8 mouse cellular contexts compared by ENCODE assay signal in the genomic region with DNA sequence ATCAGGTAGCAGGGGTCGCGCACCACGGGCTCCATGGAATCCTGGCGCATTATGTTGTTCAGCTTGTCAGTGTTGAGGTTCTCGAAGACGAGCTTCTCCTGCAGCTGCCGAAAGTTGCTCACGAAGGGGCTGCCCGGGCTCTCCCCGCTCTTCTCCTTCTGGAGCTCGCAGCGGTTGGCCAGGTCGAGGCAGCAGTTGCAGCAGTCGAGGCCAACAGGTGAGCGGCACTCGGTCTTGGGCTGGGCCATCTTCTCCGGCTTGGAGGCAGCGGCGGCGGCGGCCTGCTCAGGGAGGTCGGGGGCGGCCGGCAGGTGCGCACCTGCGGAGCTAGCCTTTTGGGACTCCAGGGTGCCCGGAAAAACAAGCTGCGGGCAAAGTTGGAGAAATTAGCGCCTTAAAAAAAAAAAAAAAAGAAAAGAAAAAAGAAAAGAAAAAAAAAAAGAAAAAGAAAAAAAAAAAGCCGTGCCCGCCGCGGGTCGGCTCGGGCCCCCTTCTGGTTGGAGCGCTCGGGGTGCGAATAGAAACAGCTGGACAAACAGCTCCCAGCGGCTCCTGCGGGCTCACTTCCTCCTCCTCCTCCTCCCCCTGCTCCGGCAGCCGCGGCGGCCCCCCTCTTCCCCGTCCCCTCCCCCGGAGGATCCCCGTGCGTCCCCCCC. TPM values are rescaled to one million over a fixed set of nuclear protein-coding genes. Genes with fewer than 3 reads are reported as not detected.
DNase-seq lines count a peak whose midpoint lies in the region; ATAC-seq and TF ChIP-seq lines count a peak whose summit lies in the region.

No protein-coding gene starts in this region.

- H3K9ac ChIP-seq in embryonic facial prominence, embryonic 14.5 days (ENCODE audit: low read depth, low read length) = peak overlapping the region; percentile 37; the same call in 1 of the 2 replicates
- H3K9ac ChIP-seq in intestine, embryonic 16.5 days (ENCODE audit: low read depth, low read length) = peak overlapping the region; percentile 60
- no peak overlapping the region for H3K9ac ChIP-seq in lung, embryonic 15.5 days

- H3K27me3 ChIP-seq in embryonic facial prominence, embryonic 14.5 days (replicated peaks; ENCODE audit: control insufficient read depth, insufficient read depth, low read length) = peaks cover 53% of the 10 kb centered on the region
- H3K27me3 ChIP-seq in intestine, embryonic 16.5 days (replicated peaks; ENCODE audit: control insufficient read depth, insufficient read depth, low read length) = peaks cover 23% of the 10 kb centered on the region
- peaks cover 23% of the 10 kb centered on the region for H3K27me3 ChIP-seq in lung, embryonic 15.5 days
- H3K27me3 ChIP-seq in spleen, adult 2 months (ENCODE audit: control insufficient read depth, insufficient read depth, low read length) = peaks cover 3% of the 10 kb centered on the region; the same call in 1 of the 2 replicates

- no peaks in the 10 kb centered on the region for H3K36me3 ChIP-seq in embryonic facial prominence, embryonic 14.5 days (ENCODE audit: control insufficient read depth, insufficient read depth, low read length)
- no peaks in the 10 kb centered on the region for H3K36me3 ChIP-seq in intestine, embryonic 16.5 days (ENCODE audit: control insufficient read depth, insufficient read depth, low read length)
- H3K36me3 ChIP-seq in lung, embryonic 15.5 days = no peaks in the 10 kb centered on the region
- no peaks in the 10 kb centered on the region for H3K36me3 ChIP-seq in spleen, adult 2 months (ENCODE audit: control insufficient read depth, insufficient read depth, low read length)

- peak; percentile 15 for DNase-seq in ovary, postnatal 36 days (ENCODE audit: low spot score)
- no peak for DNase-seq in ovary, postnatal 14 days (ENCODE audit: low spot score)
- no peak for DNase-seq in embryonic facial prominence, embryonic 14.5 days (ENCODE audit: low spot score)
- peak in 1 of 2 experiments; percentile 23 for DNase-seq in spleen, adult 2 months (ENCODE audit: low read depth in 1 of 2, low spot score in 2 of 2)
- DNase-seq in layer of hippocampus, postnatal 36 days = no peak
- no peak for DNase-seq in adipocyte (ENCODE audit: low spot score)

- WGBS in embryonic facial prominence, embryonic 14.5 days = 18% methylated on average over 36 of the region's 48 CpGs
- WGBS in intestine, embryonic 16.5 days = 22% methylated on average over 44 of the region's 48 CpGs
- WGBS in lung, embryonic 15.5 days = 16% methylated on average over 31 of the region's 48 CpGs
- 36% methylated on average over 38 of the region's 48 CpGs for WGBS in spleen, adult 2 months

- TF ChIP-seq CTCF in spleen, adult 2 months (IDR thresholded peaks at IDR 0.05; ENCODE audit: extremely low read depth, insufficient read depth, insufficient read length, insufficient replicate concordance) = no peak

- 0 out of 2 replicates have a peak, but pooled peaks cover 3% of the 10 kb centered on the region for H3K9me3 ChIP-seq in embryonic facial prominence, embryonic 14.5 days (ENCODE audit: control insufficient read depth, low read length)
- H3K9me3 ChIP-seq in intestine, embryonic 16.5 days (ENCODE audit: control insufficient read depth, low read length) = no peaks in the 10 kb centered on the region
- no peaks in the 10 kb centered on the region for H3K9me3 ChIP-seq in lung, embryonic 15.5 days

- H3K4me2 ChIP-seq in embryonic facial prominence, embryonic 14.5 days (ENCODE audit: low read depth, low read length) = peak overlapping the region; percentile 74
- peak overlapping the region; percentile 86 for H3K4me2 ChIP-seq in intestine, embryonic 16.5 days (ENCODE audit: low read depth, low read length)
- H3K4me2 ChIP-seq in lung, embryonic 15.5 days = peak overlapping the region; percentile 85

- ATAC-seq in embryonic facial prominence, embryonic 14.5 days (ENCODE audit: low read depth) = peak; percentile 35; the same call in 1 of the 2 replicates
- peak; percentile 58 for ATAC-seq in intestine, embryonic 16.5 days
- peak; percentile 7; the same call in 1 of the 2 replicates for ATAC-seq in lung, embryonic 15.5 days (ENCODE audit: borderline replicate concordance, extremely low read depth, low FRiP score, low TSS enrichment)

- no peak overlapping the region for H3K27ac ChIP-seq in embryonic facial prominence, embryonic 14.5 days (replicated peaks; ENCODE audit: low read depth, low read length)
- H3K27ac ChIP-seq in intestine, embryonic 16.5 days (ENCODE audit: low read length) = no peak overlapping the region
- H3K27ac ChIP-seq in lung, embryonic 15.5 days = no peak overlapping the region
- H3K27ac ChIP-seq in spleen, adult 2 months (ENCODE audit: insufficient read depth, low read length) = no peak overlapping the region

- no peak for TF ChIP-seq POLR2A in spleen, adult 2 months (IDR thresholded peaks at IDR 0.05; ENCODE audit: low read depth, low read length)

- H3K4me3 ChIP-seq in embryonic facial prominence, embryonic 14.5 days (ENCODE audit: low read depth, low read length) = peak overlapping the region; percentile 49
- peak overlapping the region; percentile 55 for H3K4me3 ChIP-seq in intestine, embryonic 16.5 days (ENCODE audit: low read length)
- peak overlapping the region; percentile 53 for H3K4me3 ChIP-seq in lung, embryonic 15.5 days
- H3K4me3 ChIP-seq in spleen, adult 2 months (ENCODE audit: extremely low read depth, insufficient read depth, insufficient read length) = peak overlapping the region; percentile 55

- no peaks in the 10 kb centered on the region for H3K4me1 ChIP-seq in embryonic facial prominence, embryonic 14.5 days (ENCODE audit: control insufficient read depth, insufficient read depth, low read length)
- H3K4me1 ChIP-seq in intestine, embryonic 16.5 days (ENCODE audit: control insufficient read depth, insufficient read depth, low read length) = 0 out of 2 replicates have a peak, but pooled peaks cover 4% of the 10 kb centered on the region
- 0 out of 2 replicates have a peak, but pooled peaks cover 4% of the 10 kb centered on the region for H3K4me1 ChIP-seq in lung, embryonic 15.5 days
- no peaks in the 10 kb centered on the region; the same call in 1 of the 2 replicates for H3K4me1 ChIP-seq in spleen, adult 2 months (ENCODE audit: control insufficient read depth, insufficient read depth, insufficient read length)

RNA-seq across cellular contexts. Expression of a gene that starts 2.1 kb away (rescaled TPM):
- 99.9 and 108 TPM in 2 replicates for polyA plus RNA-seq in embryonic facial prominence, embryonic 14.5 days (2014; fragmentation: Nextera tagmentation; extraction: Ambion mirVana)
- polyA plus RNA-seq in intestine, embryonic 16.5 days (2015; fragmentation: Nextera tagmentation; extraction: Ambion mirVana) = 71.2 and 75.0 TPM in 2 replicates
- polyA plus RNA-seq in lung, embryonic 15.5 days (2015; fragmentation: Nextera tagmentation; extraction: Ambion mirVana) = 103 and 111 TPM in 2 replicates
- 173 and 218 TPM in 2 replicates for polyA plus RNA-seq in spleen, adult 2 months (2012; rRNA removed)
- total RNA-seq in layer of hippocampus, postnatal 36 days (2021) = 100 to 1,000 TPM in 1 of 2 experiments, 10 to 100 TPM in 1; 96.2 to 138 TPM

Comparison
In these comparisons a context has a peak if more than half of its experiments do, and no peak if none do; other contexts are left out.
1. ATAC-seq: peak in every context shown above with its lines; median percentile 58 in intestine, embryonic 16.5 days; 35 in embryonic facial prominence, embryonic 14.5 days; 7 in lung, embryonic 15.5 days.